Mouse (Mus musculus): ENCODE results near the gene Pdzrn3.

Gene Pdzrn3

GRCm38 (mm10) chr6:101372982-101373381 is 4.7 kb downstream of the Pdzrn3 start:
- no peak for DNase-seq (ENCODE audit: low read depth, low spot score)

DNA sequence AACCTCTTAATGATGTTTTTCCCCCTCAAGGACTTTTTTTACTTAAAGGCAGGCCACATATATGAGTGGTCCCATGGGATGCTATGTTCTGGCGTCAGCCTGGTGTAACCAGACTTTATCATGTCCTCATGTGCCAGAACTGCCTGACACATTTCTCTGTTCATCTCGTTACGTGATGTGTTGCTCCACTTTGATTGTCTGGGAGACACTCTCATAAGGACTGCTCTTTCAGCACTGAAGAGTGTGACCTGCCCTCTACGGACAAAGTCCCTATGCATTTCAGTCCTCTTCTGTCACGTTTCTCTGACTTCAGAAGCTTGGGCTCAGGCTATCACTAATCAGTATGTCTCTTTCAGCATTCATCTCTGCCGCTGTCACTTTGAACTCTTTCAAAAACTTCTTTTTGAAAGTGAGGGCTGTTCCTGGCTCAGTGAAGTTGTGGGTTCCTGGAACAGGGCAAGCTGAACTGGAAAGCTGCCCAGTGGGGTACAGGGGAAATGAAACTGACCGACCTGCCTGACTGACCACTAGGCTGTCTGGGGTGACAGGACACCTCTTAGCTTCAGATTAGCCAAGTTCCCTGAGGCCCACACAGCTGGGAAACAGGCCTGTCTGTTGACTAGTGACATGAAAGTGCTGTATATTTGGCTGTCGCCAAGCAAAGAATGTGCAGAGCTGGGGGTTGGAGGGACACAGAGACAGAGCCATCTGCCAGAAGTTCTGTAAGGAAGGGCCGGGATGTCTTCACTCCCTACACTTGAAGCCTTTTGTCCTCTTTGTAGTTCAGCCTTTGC is 10.7 kb downstream of the Pdzrn3 start:
- DNase-seq (ENCODE audit: low read depth, low spot score) = no peak

GRCm38 (mm10) chr6:101365795-101366194 is 11.9 kb downstream of the Pdzrn3 start:
- no peak for DNase-seq (ENCODE audit: low read depth, low spot score)

DNA sequence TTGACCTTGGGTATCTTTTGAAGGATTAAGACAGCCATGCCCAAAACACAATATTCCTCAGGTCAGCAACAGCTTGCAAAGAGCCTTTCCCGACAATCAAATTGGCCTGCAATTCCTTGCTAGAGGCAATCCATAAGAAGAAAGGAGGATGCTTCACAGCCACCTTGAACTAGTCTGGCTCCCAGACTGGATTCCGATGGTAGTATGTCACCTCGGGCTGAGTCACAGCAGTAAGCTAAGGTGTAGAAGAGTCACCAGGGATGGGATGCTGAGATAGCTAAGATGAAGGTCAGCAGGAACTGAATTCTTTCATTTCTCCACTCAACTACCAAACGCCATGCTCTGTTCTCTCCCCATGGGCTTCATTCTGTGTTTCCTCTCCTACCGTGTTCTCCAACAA is 13.8 kb downstream of the Pdzrn3 start:
- DNase-seq (ENCODE audit: low read depth, low spot score) = no peak

DNA sequence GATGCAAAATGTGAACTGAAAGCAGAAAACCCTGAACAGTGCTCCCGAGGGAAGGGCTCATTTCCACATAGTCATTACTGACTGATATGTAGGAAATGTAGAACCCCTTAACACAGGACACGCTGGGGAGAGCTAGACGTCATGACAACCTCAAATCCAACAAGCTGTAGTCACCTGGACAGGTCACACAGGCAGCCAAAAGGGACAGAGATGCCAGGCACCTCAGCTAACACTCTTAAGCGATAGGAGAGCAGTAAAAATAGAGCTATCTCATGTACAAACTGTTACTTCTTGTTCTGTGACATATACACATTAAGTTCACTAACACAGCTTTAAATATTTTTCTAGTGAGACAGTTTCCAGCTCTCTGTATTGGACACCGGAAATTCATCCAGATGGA is 15.0 kb downstream of the Pdzrn3 start:
- DNase-seq (ENCODE audit: low read depth, low spot score) = no peak

DNA sequence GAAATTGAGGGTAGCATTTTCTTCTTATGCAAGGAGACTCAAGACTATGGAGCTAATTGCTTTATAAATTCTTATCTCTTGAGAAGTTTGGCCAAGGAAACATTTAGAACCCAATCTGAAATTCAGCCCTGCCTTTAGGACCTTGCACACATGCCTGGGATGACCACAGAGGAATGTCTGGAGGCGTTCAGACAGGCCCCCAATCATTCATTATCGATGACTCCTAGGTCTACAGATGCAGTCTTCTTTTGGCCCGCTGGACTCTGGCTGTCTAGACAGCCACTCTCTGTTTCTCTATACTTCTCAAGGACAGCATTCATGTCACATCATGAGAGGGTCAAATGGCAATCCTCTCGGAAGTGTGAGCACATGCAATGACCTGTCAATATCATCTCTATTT is 15.4 kb downstream of the Pdzrn3 start:
- DNase-seq (ENCODE audit: low read depth, low spot score) = no peak

DNA sequence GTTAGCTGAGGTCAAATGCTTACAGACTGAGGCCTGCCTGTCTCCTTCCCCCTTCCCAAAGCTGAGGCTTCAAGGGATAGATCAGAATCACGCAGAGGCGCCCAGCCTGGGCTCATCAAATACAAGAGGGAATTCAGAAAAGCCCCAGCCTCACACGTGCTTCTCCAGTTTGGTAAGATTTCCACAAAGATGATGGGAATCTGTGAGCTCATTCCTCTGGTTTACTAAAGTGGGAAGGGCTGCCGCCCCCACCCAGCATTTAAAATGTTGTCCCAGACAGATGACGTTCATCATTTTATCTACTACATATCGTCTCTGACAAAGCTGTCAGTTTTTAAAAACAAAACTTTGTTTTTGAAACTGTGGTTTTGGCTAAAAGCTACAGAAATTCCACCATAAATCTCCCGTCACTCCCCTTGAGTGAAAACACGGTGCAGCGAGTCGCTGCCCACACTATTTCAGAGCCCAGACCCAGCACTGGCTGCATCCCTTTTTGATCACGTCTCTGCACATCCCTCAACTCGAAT is 17.4 kb downstream of the Pdzrn3 start:
- no peak for DNase-seq (ENCODE audit: low read depth, low spot score)

DNA sequence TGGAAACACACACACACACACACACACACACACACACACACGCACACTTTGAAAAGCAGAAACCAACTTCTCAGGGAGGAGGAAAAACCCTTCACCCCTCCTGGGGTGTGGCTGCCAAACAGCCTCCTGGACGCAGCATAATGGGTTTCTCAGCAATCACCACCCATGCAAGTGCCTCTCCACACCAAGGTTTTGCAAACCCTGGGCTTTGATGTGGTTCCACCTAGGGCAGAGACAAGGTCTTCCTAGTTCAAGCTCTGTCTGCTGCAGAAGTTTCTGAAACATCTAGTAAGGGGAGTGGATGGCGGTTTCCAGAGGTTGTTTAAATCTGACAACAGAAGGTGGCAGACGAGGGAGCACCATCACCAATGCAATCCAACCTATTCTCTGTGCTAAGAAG is 18.1 kb downstream of the Pdzrn3 start:
- DNase-seq (ENCODE audit: low read depth, low spot score) = no peak

DNA sequence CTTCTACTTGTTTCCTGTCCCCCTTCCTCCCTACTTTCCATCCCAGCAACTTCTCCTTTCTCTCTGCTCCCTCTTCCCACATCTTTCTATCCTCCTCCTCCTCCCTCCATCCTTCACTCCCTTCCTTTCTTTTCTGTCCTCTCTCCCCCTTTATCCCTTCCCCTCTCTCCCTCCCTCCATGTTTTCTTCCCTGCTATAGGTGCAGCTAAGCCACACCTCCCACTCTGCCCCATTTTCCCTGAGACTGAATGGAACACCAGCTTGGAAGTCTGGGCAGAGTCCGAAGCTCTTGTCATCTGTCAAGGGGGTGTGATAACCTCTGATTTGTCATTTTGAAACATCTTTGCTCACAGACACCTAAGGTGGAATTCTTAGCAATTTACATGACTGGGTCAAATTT is 22.8 kb downstream of the Pdzrn3 start:
- no peak for DNase-seq (ENCODE audit: low read depth, low spot score)

GRCm38 (mm10) chr6:101354230-101354881 is 23.3 kb downstream of the Pdzrn3 start:
- DNase-seq (ENCODE audit: low read depth, low spot score) = no peak

DNA sequence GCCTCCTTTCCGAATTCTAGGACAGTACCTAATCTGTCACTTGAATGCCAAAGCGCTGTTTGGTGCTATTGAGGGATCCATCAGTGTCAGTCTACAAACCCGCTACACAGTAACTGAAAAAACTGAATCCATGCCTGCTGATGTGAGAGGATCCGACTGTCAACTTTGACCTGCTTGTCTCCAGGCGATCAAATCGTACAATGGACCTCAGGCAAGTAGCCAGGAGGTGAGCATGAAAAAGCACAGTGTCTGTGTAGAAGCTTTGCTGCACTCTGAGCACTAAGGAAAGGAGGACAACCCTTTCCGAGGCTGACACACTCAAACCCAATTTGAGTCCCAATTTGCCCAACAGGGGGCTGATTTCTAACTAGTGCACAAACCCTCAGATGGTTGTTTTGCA is 24.0 kb downstream of the Pdzrn3 start:
- no peak for DNase-seq (ENCODE audit: low read depth, low spot score)

DNA sequence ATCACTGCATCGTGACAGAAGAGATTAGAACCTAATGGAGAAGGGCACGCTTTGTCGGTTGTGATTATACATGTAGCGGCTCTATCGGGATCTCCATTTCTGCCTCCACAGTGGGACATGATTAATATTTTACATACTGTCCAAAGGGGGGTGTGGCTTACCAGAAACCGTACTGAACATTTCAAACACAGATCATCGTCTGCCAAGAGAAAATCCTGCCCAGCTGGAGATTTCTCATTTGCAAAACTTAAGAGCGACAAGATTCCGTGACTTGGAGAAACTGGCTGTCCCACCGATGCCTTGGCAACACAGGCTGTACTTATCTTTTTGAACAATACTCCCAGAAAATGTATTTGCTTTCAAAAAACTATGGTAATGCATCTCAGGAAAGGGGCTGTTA is 25.1 kb downstream of the Pdzrn3 start:
- no peak for DNase-seq (ENCODE audit: low read depth, low spot score)

- no peak for DNase-seq (ENCODE audit: low read depth, low spot score)
Measured at GRCm38 (mm10) chr6:101351100-101351499, 26.6 kb downstream of the Pdzrn3 start.

DNA sequence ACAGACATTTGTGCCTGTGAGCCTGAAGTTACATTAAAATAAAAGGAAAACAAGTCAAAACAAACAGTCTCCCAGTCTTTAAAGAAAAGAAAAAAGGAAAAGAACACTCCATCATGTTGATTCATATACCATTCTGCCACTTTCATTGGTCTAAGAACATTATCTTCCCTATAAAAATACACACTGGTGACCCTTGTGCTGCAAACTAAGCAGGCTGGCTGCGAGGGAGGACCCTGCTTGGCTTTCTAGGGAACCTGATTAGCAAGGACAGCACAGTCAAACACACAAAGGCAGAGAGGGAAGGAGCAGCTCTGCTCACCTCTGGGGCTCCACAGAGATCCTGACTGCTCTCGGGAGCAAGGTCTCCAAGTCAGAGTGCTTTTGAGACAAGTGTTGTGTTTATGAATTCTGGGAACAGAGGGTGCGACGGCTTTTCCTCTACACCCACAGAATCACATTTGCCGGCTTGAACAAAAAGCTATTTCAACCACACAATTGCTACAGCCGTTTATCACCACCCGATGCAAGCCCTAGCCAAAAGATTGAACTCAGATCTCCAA is 27.2 kb downstream of the Pdzrn3 start:
- no peak for DNase-seq (ENCODE audit: low read depth, low spot score)

DNA sequence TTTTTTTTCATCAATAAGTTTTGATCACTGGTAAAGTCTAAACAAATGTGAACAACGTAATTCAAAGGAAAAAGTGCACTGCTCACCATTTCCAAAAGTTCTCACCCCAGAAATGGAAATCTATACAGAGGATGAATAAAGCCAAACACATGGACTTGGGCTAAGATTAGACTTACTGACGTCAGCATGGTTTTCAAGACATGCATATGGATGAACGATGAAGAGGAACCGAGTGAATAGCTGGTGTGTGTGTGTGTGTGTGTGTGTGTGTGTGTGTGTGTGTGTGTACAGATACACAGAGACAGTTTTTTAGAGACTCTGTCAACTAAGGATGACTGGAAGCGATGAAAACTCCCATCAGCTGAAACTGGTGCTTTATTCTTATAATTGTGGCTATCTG is 29.2 kb downstream of the Pdzrn3 start:
- DNase-seq (ENCODE audit: low read depth, low spot score) = no peak

GRCm38 (mm10) chr6:101340051-101340450 is 37.6 kb downstream of the Pdzrn3 start:
- DNase-seq (ENCODE audit: low read depth, low spot score) = no peak

- DNase-seq (ENCODE audit: low read depth, low spot score) = no peak
Measured at GRCm38 (mm10) chr6:101337842-101338528, 39.7 kb downstream of the Pdzrn3 start.

DNA sequence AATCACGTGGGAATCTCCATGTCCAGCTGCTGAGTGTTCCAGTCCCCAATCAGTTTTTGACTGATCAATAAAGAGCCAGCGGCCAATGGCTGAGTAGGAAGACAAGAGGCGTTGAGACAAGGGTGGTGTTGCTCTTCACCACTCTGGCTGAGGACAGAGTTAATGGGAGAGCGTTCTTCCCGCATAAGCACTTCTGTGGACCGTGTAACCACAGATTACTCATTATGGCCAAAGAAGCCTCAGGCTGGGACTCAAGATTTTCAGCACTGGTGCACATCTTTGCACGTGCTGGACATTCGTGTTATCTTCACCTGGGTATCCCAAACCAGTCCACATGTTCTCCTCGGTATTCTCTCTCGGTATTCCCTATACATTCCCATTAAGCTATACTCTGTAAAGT is 41.0 kb downstream of the Pdzrn3 start:
- no peak for DNase-seq (ENCODE audit: low read depth, low spot score)

- no peak for DNase-seq (ENCODE audit: low read depth, low spot score)
Measured at GRCm38 (mm10) chr6:101335744-101336143, 42.0 kb downstream of the Pdzrn3 start.

- DNase-seq (ENCODE audit: low read depth, low spot score) = no peak
Measured at GRCm38 (mm10) chr6:101334495-101334894, 43.2 kb downstream of the Pdzrn3 start.

GRCm38 (mm10) chr6:101330392-101330791 is 47.3 kb downstream of the Pdzrn3 start:
- no peak for DNase-seq (ENCODE audit: low read depth, low spot score)

DNA sequence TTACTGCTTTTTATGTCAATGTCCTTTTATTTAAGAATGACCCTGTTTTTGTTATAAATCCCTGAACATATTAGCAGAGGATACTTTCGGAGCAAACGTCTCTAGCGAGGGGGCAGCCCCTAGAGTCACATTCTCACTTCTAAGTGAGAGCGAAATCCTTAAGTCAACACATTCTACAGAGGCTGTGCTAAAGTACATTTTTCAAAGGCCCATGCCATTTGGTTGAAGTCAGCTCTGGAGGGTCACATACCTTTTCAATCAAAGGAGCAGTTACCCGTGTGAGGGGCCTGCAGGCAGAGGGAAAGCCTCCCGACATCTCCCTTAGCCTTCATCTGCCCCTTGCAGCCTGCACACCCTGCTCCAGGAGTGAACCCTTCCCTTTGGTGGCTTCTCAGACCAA is 48.2 kb downstream of the Pdzrn3 start:
- no peak for DNase-seq (ENCODE audit: low read depth, low spot score)

Data from retina, postnatal 7 days (tissue).